Mouse (Mus musculus) testis, adult 2 months (tissue): Measurements from ENCODE around the gene Grip1.

Experiments
- CTCF ChIP-seq: fragments of 200-500 bp; IDR thresholded peaks from 2 replicates; pipeline ENCODE4 v1.5.1; 2012; ENCODE audit warnings: low read depth, mild to moderate bottlenecking, inconsistent platforms, low read length, moderate library complexity; ENCODE audit not compliant: control insufficient read depth, insufficient read depth, insufficient replicate concordance
- POLR2A ChIP-seq: fragments of 200-500 bp; IDR thresholded peaks from 2 replicates; pipeline ENCODE4 v1.6.1; 2012; ENCODE audit warnings: low read depth, mild to moderate bottlenecking, inconsistent platforms, low read length, moderate library complexity; ENCODE audit not compliant: control insufficient read depth

- TF ChIP-seq CTCF = no peak
- no peak for TF ChIP-seq POLR2A
Observed at GRCm38 (mm10) chr10:119831086-119831485, 377.5 kb downstream of the Grip1 start.
